Mouse (Mus musculus) CH12.LX (cell line): ENCODE measurements at regions not wholly inside any gene's neighbourhood (a gene's known extent, or its start where the extent isn't known, plus 50 kb on each side); places are given as distances from the start of the nearest gene placed in this dataset.

Experiments
- DNase-seq: peaks from one replicate; pipeline ENCODE4 v3.0.0-alpha.2; 2013; ENCODE audit errors: extremely low read depth
- H3K27ac ChIP-seq: 2 replicates; pipeline ENCODE4 v1.5.1; 2012; ENCODE audit warnings: low read depth, mild to moderate bottlenecking, control low read depth, moderate library complexity; ENCODE audit not compliant: insufficient read depth
- H3K27me3 ChIP-seq: replicated peaks from 2 replicates; pipeline ENCODE3; 2012; ENCODE audit warnings: inconsistent platforms
- H3K36me3 ChIP-seq, 2 experiments: replicated peaks in 1 of 2; 2 replicates each; pipeline versions ENCODE3 to v1.6.1; 2012; ENCODE audit warnings: inconsistent platforms in 1 of 2, low read length in 1 of 2, mild to moderate bottlenecking in 1 of 2, mixed read lengths in 1 of 2, moderate library complexity in 1 of 2; ENCODE audit not compliant: control insufficient read depth in 1 of 2, insufficient read depth in 1 of 2
- H3K4me1 ChIP-seq, 2 experiments: 2 replicates each; pipeline ENCODE4 v1.6.1; 2012; ENCODE audit warnings: inconsistent platforms in 1 of 2, moderate library complexity in 1 of 2; ENCODE audit not compliant: insufficient read depth in 2 of 2, control insufficient read depth in 1 of 2
- H3K4me2 ChIP-seq: 2 replicates; pipeline ENCODE4 v1.6.1; 2012; ENCODE audit warnings: low read depth, mild to moderate bottlenecking, control low read depth; ENCODE audit not compliant: poor library complexity, insufficient read depth, severe bottlenecking
- H3K4me3 ChIP-seq, 3 experiments: fragments of 150-350 bp in 1 of 3; sonication (generic) in 1 of 3; replicated peaks in 1 of 3; 2 replicates each; pipeline versions ENCODE3 to v1.5.1; 2011 to 2012; ENCODE audit warnings: low read depth in 2 of 3, low read length in 2 of 3, mild to moderate bottlenecking in 2 of 3, moderate library complexity in 2 of 3, control low read depth in 1 of 3, improper control_type of control experiment in 1 of 3, inconsistent platforms in 1 of 3, mixed read lengths in 1 of 3; ENCODE audit not compliant: poor library complexity in 1 of 3
- H3K79me2 ChIP-seq: replicated peaks from 2 replicates; pipeline ENCODE4 v1.6.1; 2012; ENCODE audit warnings: mild to moderate bottlenecking, moderate library complexity; ENCODE audit not compliant: control insufficient read depth, poor library complexity, insufficient read depth, severe bottlenecking; ENCODE audit errors: extremely low read depth
- H3K9ac ChIP-seq: 2 replicates; pipeline ENCODE4 v1.6.1; 2012; ENCODE audit warnings: low read depth, mild to moderate bottlenecking, control low read depth, moderate library complexity; ENCODE audit not compliant: insufficient read depth
- H3K9me3 ChIP-seq: replicated peaks from 2 replicates; pipeline ENCODE3; 2012; ENCODE audit warnings: low read length, inconsistent platforms, mixed read lengths
- EP300 ChIP-seq: IDR thresholded peaks from 2 replicates; pipeline ENCODE4 v1.6.1; 2011; ENCODE audit warnings: low read length, improper control_type of control experiment
- MAX ChIP-seq: IDR thresholded peaks from 2 replicates; pipeline ENCODE4 v1.6.1; 2011; ENCODE audit warnings: low read length, improper control_type of control experiment
- MAZ ChIP-seq: IDR thresholded peaks from 2 replicates; pipeline ENCODE4 v1.6.1; 2012; ENCODE audit warnings: low read depth, mild to moderate bottlenecking, inconsistent platforms, low read length, improper control_type of control experiment, moderate library complexity
- USF2 ChIP-seq: conservative IDR thresholded peaks from 2 replicates; pipeline ENCODE4 v1.6.1; 2011; ENCODE audit warnings: low read depth, low read length, improper control_type of control experiment
- ZC3H11A ChIP-seq: IDR thresholded peaks from 2 replicates; pipeline ENCODE4 v1.6.1; 2012; ENCODE audit warnings: low read depth, mild to moderate bottlenecking, inconsistent platforms, low read length, improper control_type of control experiment
- ZNF384 ChIP-seq: IDR thresholded peaks from 2 replicates; pipeline ENCODE4 v1.6.1; 2012; ENCODE audit warnings: low read depth, low read length, improper control_type of control experiment, inconsistent platforms
- dilution Hi-C: fragments of 300-500 bp; cut with MboI; formaldehyde crosslinking; loops from 2 replicates; pipeline ENCODE4 v1.14.3; 2020; ENCODE audit warnings: low sequenced_read_pairs; ENCODE audit not compliant: extremely low pct_unique_long_range_greater_than_20kb, extremely low pct_ligation_motif_present
- in situ Hi-C: fragments of 300-500 bp; cut with MboI; formaldehyde crosslinking; loops from 3 replicates; pipeline ENCODE4 v1.14.3; 2019; ENCODE audit warnings: low sequenced_read_pairs, low pct_ligation_motif_present, low pct_unique_long_range_greater_than_20kb, mixed read lengths

GRCm38 (mm10) chr3:70594785-70595184 is 587.4 kb downstream of the Otol1 start:
- in situ Hi-C loops = no loop called here
- dilution Hi-C loops = no loop called here
- Histone ChIP-seq H3K4me1 (no peaks in the 10 kb centered on the region), H3K9ac (no peak overlapping the region), H3K4me3 (no peak overlapping the region), H3K4me2 (no peak overlapping the region), H3K79me2 (no peaks in the 10 kb centered on the region), H3K27me3 (no peaks in the 10 kb centered on the region), H3K9me3 (no peaks in the 10 kb centered on the region)
- no peak for DNase-seq
- TF ChIP-seq MAX (no peak), USF2 (no peak), ZNF384 (no peak), ZC3H11A (no peak), MAZ (no peak), EP300 (no peak)
- TF ChIP-seq, all 38 proteins: peak for 0
- H3K36me3 ChIP-seq = no peaks in the 10 kb centered on the region
- H3K27ac ChIP-seq = no peak overlapping the region
